Mouse (Mus musculus) testis, adult 2 months (tissue): ENCODE data around the gene Rbbp6.

Experiments
- CTCF ChIP-seq: fragments of 200-500 bp; IDR thresholded peaks from 2 replicates; pipeline ENCODE4 v1.5.1; 2012; ENCODE audit warnings: low read depth, mild to moderate bottlenecking, inconsistent platforms, low read length, moderate library complexity; ENCODE audit not compliant: control insufficient read depth, insufficient read depth, insufficient replicate concordance
- POLR2A ChIP-seq: fragments of 200-500 bp; IDR thresholded peaks from 2 replicates; pipeline ENCODE4 v1.6.1; 2012; ENCODE audit warnings: low read depth, mild to moderate bottlenecking, inconsistent platforms, low read length, moderate library complexity; ENCODE audit not compliant: control insufficient read depth

DNA sequence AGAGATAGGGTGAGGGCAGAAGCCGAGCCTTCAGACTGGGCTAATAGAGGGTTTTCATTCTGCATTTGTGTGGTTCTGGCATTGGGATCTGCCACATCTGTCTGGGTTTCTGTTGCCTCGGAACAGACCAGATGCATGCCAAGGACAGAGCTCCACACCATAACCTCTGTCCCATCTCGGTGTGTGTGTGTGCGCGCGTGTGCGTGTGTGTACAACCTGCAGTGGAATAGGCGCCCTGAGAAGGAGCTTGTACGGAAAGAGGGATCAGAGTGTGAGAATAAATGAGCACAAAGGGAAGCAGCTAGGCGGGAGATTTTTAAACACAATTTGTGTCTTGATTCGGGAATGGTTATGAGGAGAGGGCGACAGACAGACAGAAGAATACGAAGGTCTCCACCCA is 64.8 kb downstream of the Rbbp6 start:
- TF ChIP-seq CTCF (no peak), POLR2A (no peak)
